8 mouse cellular contexts compared by ENCODE assay signal in the genomic region with DNA sequence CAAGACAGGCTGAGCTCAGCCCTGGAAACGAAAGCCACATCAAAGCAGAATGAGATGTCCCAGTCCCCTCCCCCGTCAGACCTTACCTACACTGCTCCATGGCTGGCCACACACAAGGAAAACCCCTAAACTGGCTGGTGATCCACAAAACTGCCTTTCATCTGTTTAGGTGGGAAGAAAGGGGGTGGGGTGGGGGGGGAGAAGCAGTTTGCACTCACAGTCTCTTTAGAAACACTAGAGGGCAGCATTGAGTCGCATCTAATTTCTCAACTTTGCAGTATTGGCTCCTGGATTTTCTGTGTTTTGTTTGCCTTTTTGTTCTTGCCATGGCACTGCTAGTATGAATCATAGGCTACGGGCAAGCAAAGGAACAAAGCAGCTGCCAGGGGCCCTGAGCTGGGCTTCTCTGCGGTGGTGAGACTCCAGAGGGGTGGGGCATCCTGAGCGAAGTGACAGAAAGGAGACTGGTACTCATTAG.
DNase-seq lines count a peak whose midpoint lies in the region; ATAC-seq lines count a peak whose summit lies in the region.

No protein-coding gene starts in this region.

- H3K9me3 ChIP-seq in heart, embryonic 10.5 days: no peaks in the 10 kb centered on the region
- H3K9me3 ChIP-seq in embryonic facial prominence, embryonic 11.5 days (replicated peaks; ENCODE audit: control insufficient read depth, low read length): no peaks in the 10 kb centered on the region
- H3K9me3 ChIP-seq in hindbrain, embryonic 11.5 days (ENCODE audit: control insufficient read depth, low read length): no peaks in the 10 kb centered on the region

- H3K27me3 ChIP-seq in heart, embryonic 10.5 days (ENCODE audit: insufficient read depth, poor library complexity, severe bottlenecking): peaks cover 57% of the 10 kb centered on the region
- H3K27me3 ChIP-seq in embryonic facial prominence, embryonic 11.5 days (ENCODE audit: control insufficient read depth, insufficient read depth, low read length): peaks cover 42% of the 10 kb centered on the region
- peaks cover 38% of the 10 kb centered on the region for H3K27me3 ChIP-seq in hindbrain, embryonic 11.5 days (ENCODE audit: control insufficient read depth, insufficient read depth, low read length)

- 19% methylated on average over 6 of the region's 6 CpGs for WGBS in heart, embryonic 10.5 days
- WGBS in embryonic facial prominence, embryonic 11.5 days: 15% methylated on average over 6 of the region's 6 CpGs
- 18% methylated on average over 6 of the region's 6 CpGs for WGBS in hindbrain, embryonic 11.5 days

- DNase-seq in heart, adult 18-20 months: peak; percentile 56 to 73
- no peak for DNase-seq in heart, embryonic 10.5 days (ENCODE audit: low spot score)
- peak; percentile 69 for DNase-seq in ZHBTc4 (ENCODE audit: low read depth, low spot score)
- DNase-seq in embryonic facial prominence, embryonic 11.5 days (ENCODE audit: low spot score): peak; percentile 82
- DNase-seq in hindbrain, embryonic 11.5 days (ENCODE audit: low spot score): peak; percentile 74
- peak; percentile 48 to 55 for DNase-seq in layer of hippocampus, postnatal 10 days (ENCODE audit: low spot score in 2 of 2)
- DNase-seq in lung, postnatal 4 days: peak; percentile 47 to 52
- peak; percentile 33 for DNase-seq in skeletal muscle tissue, adult 2 months (ENCODE audit: low read depth, low spot score)

- H3K4me2 ChIP-seq in embryonic facial prominence, embryonic 11.5 days (ENCODE audit: low read depth, low read length): no peak overlapping the region
- H3K4me2 ChIP-seq in hindbrain, embryonic 11.5 days (replicated peaks; ENCODE audit: low read depth, low read length): no peak overlapping the region

- H3K36me3 ChIP-seq in heart, embryonic 10.5 days: no peaks in the 10 kb centered on the region
- H3K36me3 ChIP-seq in embryonic facial prominence, embryonic 11.5 days (replicated peaks; ENCODE audit: control insufficient read depth, insufficient read depth, low read depth, low read length): no peaks in the 10 kb centered on the region
- H3K36me3 ChIP-seq in hindbrain, embryonic 11.5 days (ENCODE audit: control insufficient read depth, insufficient read depth, low read length): no peaks in the 10 kb centered on the region

- H3K4me1 ChIP-seq in heart, embryonic 10.5 days: peaks cover 20% of the 10 kb centered on the region
- no peaks in the 10 kb centered on the region for H3K4me1 ChIP-seq in embryonic facial prominence, embryonic 11.5 days (ENCODE audit: control insufficient read depth, insufficient read depth, low read length)
- peaks cover 2% of the 10 kb centered on the region for H3K4me1 ChIP-seq in hindbrain, embryonic 11.5 days (replicated peaks; ENCODE audit: control insufficient read depth, insufficient read depth, low read length)

- ATAC-seq in embryonic facial prominence, embryonic 11.5 days (replicated peaks; ENCODE audit: insufficient number of reproducible peaks, low FRiP score, low TSS enrichment, low read depth): peak; percentile 14; the same call in 1 of the 2 replicates
- ATAC-seq in hindbrain, embryonic 11.5 days (ENCODE audit: low FRiP score): peak; percentile 28

- H3K9ac ChIP-seq in embryonic facial prominence, embryonic 11.5 days (replicated peaks; ENCODE audit: low read length): no peak overlapping the region
- H3K9ac ChIP-seq in hindbrain, embryonic 11.5 days (ENCODE audit: low read depth, low read length): no peak overlapping the region

- H3K27ac ChIP-seq in heart, embryonic 10.5 days: no peak overlapping the region
- no peak overlapping the region for H3K27ac ChIP-seq in embryonic facial prominence, embryonic 11.5 days (replicated peaks; ENCODE audit: low read depth, low read length)
- H3K27ac ChIP-seq in hindbrain, embryonic 11.5 days (ENCODE audit: low read depth, low read length): no peak overlapping the region

- H3K4me3 ChIP-seq in heart, embryonic 10.5 days: no peak overlapping the region
- no peak overlapping the region for H3K4me3 ChIP-seq in embryonic facial prominence, embryonic 11.5 days (ENCODE audit: low read depth, low read length)
- H3K4me3 ChIP-seq in hindbrain, embryonic 11.5 days (ENCODE audit: low read depth, low read length): no peak overlapping the region
